Mouse (Mus musculus): ENCODE measurements around the gene Podn.
"Not testable (repeated sequence)": the region's sequence is repeated elsewhere in the genome, so short reads cannot be mapped to it uniquely, and the experiment has no call there.

Gene Podn

GRCm38 (mm10) chr4:108079191-108079590 lies 17.1 kb downstream of the Podn start:
- DNase-seq (ENCODE audit: low read depth, low spot score), result not testable (repeated sequence)

GRCm38 (mm10) chr4:108077224-108077955 lies 18.9 kb downstream of the Podn start:
- DNase-seq (ENCODE audit: low read depth, low spot score), result no peak

- DNase-seq (ENCODE audit: low read depth, low spot score), result no peak
Measured at GRCm38 (mm10) chr4:108074204-108074823, 21.9 kb downstream of the Podn start.

- DNase-seq (ENCODE audit: low read depth, low spot score), result no peak
Measured at GRCm38 (mm10) chr4:108072086-108072485, 24.2 kb downstream of the Podn start.

GRCm38 (mm10) chr4:108071235-108071901 lies 24.9 kb downstream of the Podn start:
- peak; percentile 81 for DNase-seq (ENCODE audit: low read depth, low spot score)

- no peak for DNase-seq (ENCODE audit: low read depth, low spot score)
Measured at GRCm38 (mm10) chr4:108070723-108071122, 25.5 kb downstream of the Podn start.

- no peak for DNase-seq (ENCODE audit: low read depth, low spot score)
Measured at GRCm38 (mm10) chr4:108070286-108070685, 26.0 kb downstream of the Podn start.

- no peak for DNase-seq (ENCODE audit: low read depth, low spot score)
Measured at GRCm38 (mm10) chr4:108068081-108068480, 28.2 kb downstream of the Podn start.

GRCm38 (mm10) chr4:108067261-108067660 lies 29.0 kb downstream of the Podn start:
- no peak for DNase-seq (ENCODE audit: low read depth, low spot score)

- DNase-seq (ENCODE audit: low read depth, low spot score), result no peak
Measured at GRCm38 (mm10) chr4:108066569-108066968, 29.7 kb downstream of the Podn start.

GRCm38 (mm10) chr4:108065176-108065844 lies 30.9 kb downstream of the Podn start:
- no peak for DNase-seq (ENCODE audit: low read depth, low spot score)

- no peak for DNase-seq (ENCODE audit: low read depth, low spot score)
Measured at GRCm38 (mm10) chr4:108063616-108064015, 32.6 kb downstream of the Podn start.

- DNase-seq (ENCODE audit: low read depth, low spot score), result no peak
Measured at GRCm38 (mm10) chr4:108062524-108062923, 33.7 kb downstream of the Podn start.

GRCm38 (mm10) chr4:108060774-108061173 lies 35.5 kb downstream of the Podn start:
- DNase-seq (ENCODE audit: low read depth, low spot score), result no peak

GRCm38 (mm10) chr4:108059601-108060379 lies 36.5 kb downstream of the Podn start:
- DNase-seq (ENCODE audit: low read depth, low spot score), result no peak

GRCm38 (mm10) chr4:108058166-108058565 lies 38.1 kb downstream of the Podn start:
- no peak for DNase-seq (ENCODE audit: low read depth, low spot score)

GRCm38 (mm10) chr4:108057247-108057646 lies 39.0 kb downstream of the Podn start:
- no peak for DNase-seq (ENCODE audit: low read depth, low spot score)

- no peak for DNase-seq (ENCODE audit: low read depth, low spot score)
Measured at GRCm38 (mm10) chr4:108055873-108056272, 40.4 kb downstream of the Podn start.

- DNase-seq (ENCODE audit: low read depth, low spot score), result no peak
Measured at GRCm38 (mm10) chr4:108052673-108053072, 43.6 kb downstream of the Podn start.

- no peak for DNase-seq (ENCODE audit: low read depth, low spot score)
Measured at GRCm38 (mm10) chr4:108051687-108052274, 44.5 kb downstream of the Podn start.

GRCm38 (mm10) chr4:108046136-108046535 lies 50.1 kb downstream of the Podn start:
- DNase-seq (ENCODE audit: low read depth, low spot score), result no peak
